Mouse (Mus musculus): ENCODE results near the gene Cryba2. TPM values are rescaled to one million over a fixed set of nuclear protein-coding genes. Genes with fewer than 3 reads are reported as not detected.

Cryba2 gene
- not detected in 2 replicates for total RNA-seq (2014; fragmentation: Nextera tagmentation)
- total RNA-seq (2017) = not detected in 2 replicates
- polyA plus RNA-seq (2012) = not detected in 2 replicates

DNA sequence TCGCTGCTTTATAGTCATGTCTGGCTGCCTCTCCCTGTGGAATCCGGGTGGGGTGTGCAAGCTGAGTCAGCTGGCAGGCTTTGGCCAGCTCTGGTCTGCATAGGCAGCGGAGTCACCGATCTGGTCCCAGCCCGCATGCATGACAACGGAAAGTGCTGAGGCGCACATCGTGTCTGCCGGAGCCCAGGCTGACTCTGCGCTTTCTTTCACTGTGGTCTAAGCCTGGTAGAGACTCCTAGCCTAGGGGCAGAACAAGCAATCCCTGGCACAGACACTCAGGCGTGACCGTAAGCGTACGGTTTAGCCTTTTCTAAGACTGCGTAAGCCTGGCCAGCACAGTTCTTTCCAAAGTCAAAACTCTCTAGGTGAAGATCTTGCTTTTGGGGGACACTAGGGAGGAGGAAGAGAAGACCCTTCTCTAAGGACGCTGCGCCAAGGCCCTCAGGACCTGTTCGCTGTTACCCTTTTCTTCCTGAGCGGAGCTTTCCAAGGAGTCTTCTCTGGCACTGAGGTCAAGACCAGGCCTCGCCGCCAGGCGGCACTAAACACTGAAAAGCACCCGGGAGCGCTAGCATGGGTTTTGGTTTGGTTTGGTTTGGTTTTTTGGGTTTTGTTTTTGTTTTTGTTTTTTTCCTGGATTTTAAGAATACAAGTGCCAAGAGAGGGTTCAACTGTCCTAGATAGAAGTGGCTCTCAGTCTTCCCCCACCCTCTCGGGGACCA, at the start of gene Cryba2:
Gene Cryba2 (minus strand): TSS at position 10 of the 722 bp plus-strand sequence.
- Histone ChIP-seq H3K36me3 (replicated peaks) (no peaks in the 10 kb centered on the region), H3K4me3 (ENCODE audit: low read depth, low read length) (no peak within 1 kb of the TSS), H3K27me3 (ENCODE audit: insufficient read depth, low read length) (peaks cover 9% of the 10 kb centered on the region; the same call in 1 of the 2 replicates), H3K4me1 (ENCODE audit: insufficient read depth, low read depth, low read length) (no peaks in the 10 kb centered on the region), H3K9me3 (replicated peaks) (no peaks in the 10 kb centered on the region)
- TF ChIP-seq CTCF (IDR thresholded peaks at IDR 0.05; ENCODE audit: low read depth, low read length) = 0 out of 2 replicates have a peak, but pooled peaks have one; percentile 23
- TF ChIP-seq GATA2 (IDR thresholded peaks at IDR 0.05; ENCODE audit: borderline replicate concordance, low read depth, low read length) = no peak
- no peak for TF ChIP-seq POLR2AphosphoS5 (IDR thresholded peaks at IDR 0.05; ENCODE audit: insufficient replicate concordance, low read depth, low read length)
- DNase-seq (ENCODE audit: low spot score) = no peak
- no peak for ATAC-seq (ENCODE audit: extremely low read depth, insufficient number of reproducible peaks, low FRiP score, poor library complexity, severe bottlenecking)

DNA sequence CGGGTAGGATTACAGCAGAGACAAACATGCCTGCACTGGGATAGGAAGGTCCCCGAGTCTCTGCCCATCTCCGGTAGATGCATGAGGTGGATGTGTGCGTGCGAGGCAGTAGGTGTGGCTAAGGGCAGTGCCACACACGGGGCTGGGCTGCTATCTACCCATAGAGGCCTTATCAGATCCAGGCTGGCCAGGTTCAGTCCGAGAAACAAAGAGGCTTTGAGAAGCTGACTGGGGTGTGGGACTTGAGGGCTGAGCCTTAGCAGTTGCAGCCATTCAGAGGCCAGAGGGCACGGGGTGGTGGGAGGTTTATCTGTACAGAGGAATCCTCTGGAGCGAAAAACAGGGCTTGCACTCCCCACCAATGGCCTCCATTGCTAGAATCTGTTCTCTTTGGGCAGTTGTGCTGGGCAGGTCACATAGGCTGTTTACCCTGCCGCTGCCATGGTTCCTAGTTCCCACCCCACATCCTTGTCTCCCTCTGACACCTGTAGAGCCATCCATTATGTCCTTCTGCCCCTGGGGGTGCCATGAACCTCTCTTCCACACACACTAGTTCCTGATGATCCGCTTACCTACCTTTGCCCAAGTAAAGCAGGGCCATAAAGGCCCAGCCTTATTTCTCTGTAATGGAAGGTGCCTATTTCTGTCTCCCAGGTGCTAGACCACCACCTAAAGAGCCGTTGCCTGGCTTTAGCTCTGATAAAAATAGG, 48.9 kb upstream of the Cryba2 start:
- H3K4me1 ChIP-seq (ENCODE audit: insufficient read depth, low read depth, low read length) = no peaks in the 10 kb centered on the region
- no peaks in the 10 kb centered on the region for H3K9me3 ChIP-seq (replicated peaks)
- TF ChIP-seq TAL1 (conservative IDR thresholded peaks at IDR 0.05; ENCODE audit: low read depth, low read length) (no peak), POLR2AphosphoS5 (IDR thresholded peaks at IDR 0.05; ENCODE audit: insufficient replicate concordance, low read depth, low read length) (0 out of 2 replicates have a peak, but pooled peaks have one; percentile 21), GATA1 (IDR thresholded peaks at IDR 0.05; ENCODE audit: borderline replicate concordance, low read length) (no peak), CTCF (IDR thresholded peaks at IDR 0.05; ENCODE audit: low read depth, low read length) (no peak)
- no peak overlapping the region for H3K4me3 ChIP-seq (ENCODE audit: low read depth, low read length)
- DNase-seq (ENCODE audit: low spot score) (no peak), ATAC-seq (ENCODE audit: extremely low read depth, insufficient number of reproducible peaks, low FRiP score, poor library complexity, severe bottlenecking) (no peak)
- H3K36me3 ChIP-seq (replicated peaks) = no peaks in the 10 kb centered on the region
- peaks cover 9% of the 10 kb centered on the region; the same call in 1 of the 2 replicates for H3K27me3 ChIP-seq (ENCODE audit: insufficient read depth, low read length)

DNA sequence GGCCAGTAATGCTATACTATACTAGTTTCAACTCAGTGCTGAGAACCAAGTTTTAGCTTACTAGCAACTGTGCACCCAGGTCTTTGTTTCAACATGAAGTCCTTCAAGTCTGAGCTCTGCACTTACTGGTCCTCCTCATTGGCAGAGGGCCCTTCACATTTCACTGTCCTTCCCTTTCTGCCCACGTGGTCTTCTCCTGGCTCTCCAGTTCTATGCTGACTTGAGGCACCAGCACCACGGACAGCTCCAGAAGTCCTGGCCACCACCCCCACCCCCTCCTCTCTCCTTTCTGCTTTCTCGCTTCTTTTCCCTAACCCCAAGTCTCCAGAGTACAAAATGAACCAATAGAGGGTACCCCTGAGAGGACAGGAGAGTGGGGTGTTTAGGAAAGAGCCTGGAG, 46.8 kb upstream of the Cryba2 start:
- DNase-seq (ENCODE audit: low spot score) (no peak), ATAC-seq (ENCODE audit: extremely low read depth, insufficient number of reproducible peaks, low FRiP score, poor library complexity, severe bottlenecking) (no peak)
- Histone ChIP-seq H3K27me3 (ENCODE audit: insufficient read depth, low read length) (peaks cover 9% of the 10 kb centered on the region; the same call in 1 of the 2 replicates), H3K4me3 (ENCODE audit: low read depth, low read length) (no peak overlapping the region), H3K9me3 (replicated peaks) (no peaks in the 10 kb centered on the region), H3K36me3 (replicated peaks) (no peaks in the 10 kb centered on the region), H3K4me1 (ENCODE audit: insufficient read depth, low read depth, low read length) (peaks cover 2% of the 10 kb centered on the region; the same call in 1 of the 2 replicates)
- TF ChIP-seq CTCF (IDR thresholded peaks at IDR 0.05; ENCODE audit: low read depth, low read length) (no peak), TAL1 (conservative IDR thresholded peaks at IDR 0.05; ENCODE audit: low read depth, low read length) (no peak), POLR2AphosphoS5 (IDR thresholded peaks at IDR 0.05; ENCODE audit: insufficient replicate concordance, low read depth, low read length) (no peak), GATA1 (IDR thresholded peaks at IDR 0.05; ENCODE audit: borderline replicate concordance, low read length) (no peak), GATA2 (IDR thresholded peaks at IDR 0.05; ENCODE audit: borderline replicate concordance, low read depth, low read length) (no peak)

DNA sequence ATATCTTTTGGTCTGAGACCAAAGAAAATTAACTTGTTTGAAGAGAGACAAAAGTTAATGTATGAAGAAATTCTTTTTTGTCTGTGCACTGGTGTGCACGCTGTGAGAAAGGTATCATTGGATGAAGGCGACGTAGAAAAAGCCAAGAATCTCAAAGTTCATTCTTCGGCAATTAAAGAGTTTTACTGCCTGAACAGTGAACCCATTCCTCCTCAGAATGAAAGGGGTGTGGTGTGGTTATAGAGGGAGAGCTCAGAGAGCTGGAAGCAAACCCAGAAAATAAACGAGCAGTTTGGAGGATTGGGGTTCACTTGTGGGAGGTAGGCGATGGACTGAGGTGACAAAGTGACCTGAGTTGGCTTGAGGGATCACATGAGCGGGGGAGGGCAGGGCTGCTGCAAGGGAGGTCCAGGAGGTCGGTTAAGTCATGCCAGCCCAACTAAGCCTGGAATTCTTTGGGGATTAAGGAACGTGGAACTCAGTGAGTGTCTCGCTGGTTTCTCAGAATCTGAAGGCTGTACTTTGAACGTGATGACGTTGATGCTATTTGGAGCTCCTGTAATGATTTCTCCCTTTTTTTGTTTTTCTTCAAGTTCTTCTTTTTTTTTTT, 43.4 kb upstream of the Cryba2 start:
- TF ChIP-seq GATA2 (IDR thresholded peaks at IDR 0.05; ENCODE audit: borderline replicate concordance, low read depth, low read length) (no peak), CTCF (IDR thresholded peaks at IDR 0.05; ENCODE audit: low read depth, low read length) (no peak), TAL1 (conservative IDR thresholded peaks at IDR 0.05; ENCODE audit: low read depth, low read length) (no peak), GATA1 (IDR thresholded peaks at IDR 0.05; ENCODE audit: borderline replicate concordance, low read length) (no peak), POLR2AphosphoS5 (IDR thresholded peaks at IDR 0.05; ENCODE audit: insufficient replicate concordance, low read depth, low read length) (no peak)
- ATAC-seq (ENCODE audit: extremely low read depth, insufficient number of reproducible peaks, low FRiP score, poor library complexity, severe bottlenecking) = no peak

DNA sequence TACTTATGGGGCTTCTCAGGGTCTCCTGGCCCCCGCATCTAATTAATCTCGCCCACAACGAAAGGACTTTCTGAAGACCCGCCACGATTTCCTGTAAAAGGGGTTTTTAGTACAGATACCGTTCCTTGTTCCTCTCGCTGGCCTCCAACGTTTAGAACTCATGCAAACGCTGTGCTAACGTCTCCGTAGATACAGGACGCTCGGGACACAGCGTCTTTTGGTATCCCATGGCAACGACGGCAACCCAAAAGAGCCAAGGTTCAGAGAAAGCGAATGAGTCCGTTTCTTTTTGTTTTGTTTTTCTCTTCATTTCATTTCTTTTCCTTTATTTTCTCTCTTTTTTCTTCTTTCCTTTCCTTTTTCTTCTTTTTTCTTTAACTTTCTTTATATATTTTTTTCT, 42.5 kb upstream of the Cryba2 start, which contains the start of gene Cfap65:
Gene Cfap65 (minus strand): TSS at position 198 of the 400 bp plus-strand sequence.
- H3K4me1 ChIP-seq (ENCODE audit: insufficient read depth, low read depth, low read length) = peaks cover 2% of the 10 kb centered on the region; the same call in 1 of the 2 replicates
- H3K36me3 ChIP-seq (replicated peaks) = no peaks in the 10 kb centered on the region
- H3K4me3 ChIP-seq (ENCODE audit: low read depth, low read length) = no peak within 1 kb of the TSS
- DNase-seq (ENCODE audit: low spot score) (no peak), ATAC-seq (ENCODE audit: extremely low read depth, insufficient number of reproducible peaks, low FRiP score, poor library complexity, severe bottlenecking) (no peak)
- no peaks in the 10 kb centered on the region for H3K9me3 ChIP-seq (replicated peaks)
- H3K27me3 ChIP-seq (ENCODE audit: insufficient read depth, low read length) = peaks cover 9% of the 10 kb centered on the region
- TF ChIP-seq GATA2 (IDR thresholded peaks at IDR 0.05; ENCODE audit: borderline replicate concordance, low read depth, low read length) (no peak), POLR2AphosphoS5 (IDR thresholded peaks at IDR 0.05; ENCODE audit: insufficient replicate concordance, low read depth, low read length) (no peak), CTCF (IDR thresholded peaks at IDR 0.05; ENCODE audit: low read depth, low read length) (no peak), GATA1 (IDR thresholded peaks at IDR 0.05; ENCODE audit: borderline replicate concordance, low read length) (no peak), TAL1 (conservative IDR thresholded peaks at IDR 0.05; ENCODE audit: low read depth, low read length) (no peak)

More for the DNA sequence above, 43.4 kb upstream of the Cryba2 start:
- Histone ChIP-seq H3K4me3 (ENCODE audit: low read depth, low read length) (no peak overlapping the region), H3K27me3 (ENCODE audit: insufficient read depth, low read length) (peaks cover 9% of the 10 kb centered on the region), H3K36me3 (replicated peaks) (no peaks in the 10 kb centered on the region), H3K9me3 (replicated peaks) (no peaks in the 10 kb centered on the region), H3K4me1 (ENCODE audit: insufficient read depth, low read depth, low read length) (peaks cover 2% of the 10 kb centered on the region; the same call in 1 of the 2 replicates)
- no peak for DNase-seq (ENCODE audit: low spot score)

All from G1E (cell line).